Mouse (Mus musculus): ENCODE measurements around the gene Trim47.
A peak's percentile ranks its signal among the peaks of the same experiment; 100 is the strongest.
"Not testable (repeated sequence)": the region's sequence is repeated elsewhere in the genome, so short reads cannot be mapped to it uniquely, and the experiment has no call there.

The Trim47 gene

GRCm38 (mm10) chr11:116138096-116138467, 11.1 kb upstream of the Trim47 start:
- no peak for DNase-seq (ENCODE audit: low spot score)

- no peak for DNase-seq (ENCODE audit: low spot score)
Observed at GRCm38 (mm10) chr11:116134171-116134570, 7.2 kb upstream of the Trim47 start.

GRCm38 (mm10) chr11:116133497-116133896, 6.5 kb upstream of the Trim47 start:
- peak; percentile 41 for DNase-seq (ENCODE audit: low spot score)

GRCm38 (mm10) chr11:116132366-116133333, 5.6 kb upstream of the Trim47 start:
- peak; percentile 53 for DNase-seq (ENCODE audit: low spot score)

GRCm38 (mm10) chr11:116131349-116132170, 4.5 kb upstream of the Trim47 start:
- no peak for DNase-seq (ENCODE audit: low spot score)

- DNase-seq (ENCODE audit: low spot score): peak; percentile 92
Observed at GRCm38 (mm10) chr11:116130488-116131205, 3.6 kb upstream of the Trim47 start, which contains the start of gene Trim65. Gene Trim65, minus strand, starts transcription at chr11:116131128.

GRCm38 (mm10) chr11:116129993-116130487, 3.0 kb upstream of the Trim47 start:
- peak; percentile 16 for DNase-seq (ENCODE audit: low spot score)

GRCm38 (mm10) chr11:116129091-116129790, 2.2 kb upstream of the Trim47 start:
- no peak for DNase-seq (ENCODE audit: low spot score)

GRCm38 (mm10) chr11:116127986-116128385, 976 bp upstream of the Trim47 start:
- DNase-seq (ENCODE audit: low spot score): no peak

- no peak for DNase-seq (ENCODE audit: low spot score)
Observed at GRCm38 (mm10) chr11:116126261-116126660, 749 bp downstream of the Trim47 start.

- not testable (repeated sequence) for DNase-seq (ENCODE audit: low spot score)
Observed at GRCm38 (mm10) chr11:116121731-116122245, 5.2 kb downstream of the Trim47 start.

GRCm38 (mm10) chr11:116117819-116118218, 9.2 kb downstream of the Trim47 start:
- no peak for DNase-seq (ENCODE audit: low spot score)

- no peak for DNase-seq (ENCODE audit: low spot score)
Observed at GRCm38 (mm10) chr11:116117241-116117640, 9.8 kb downstream of the Trim47 start.

- DNase-seq (ENCODE audit: low spot score): no peak
Observed at GRCm38 (mm10) chr11:116111611-116112203, 15.3 kb downstream of the Trim47 start.

GRCm38 (mm10) chr11:116111067-116111466, 15.9 kb downstream of the Trim47 start:
- no peak for DNase-seq (ENCODE audit: low spot score)

- DNase-seq (ENCODE audit: low spot score): peak; percentile 34
Observed at GRCm38 (mm10) chr11:116110540-116110939, 16.5 kb downstream of the Trim47 start.

- peak; percentile 83 for DNase-seq (ENCODE audit: low spot score)
Observed at GRCm38 (mm10) chr11:116110131-116110530, 16.9 kb downstream of the Trim47 start.

GRCm38 (mm10) chr11:116109441-116110081, 17.4 kb downstream of the Trim47 start:
- DNase-seq (ENCODE audit: low spot score): peak; percentile 67

GRCm38 (mm10) chr11:116108464-116109137, 18.4 kb downstream of the Trim47 start:
- peak; percentile 74 for DNase-seq (ENCODE audit: low spot score)

Data from MN1 (cell line).